Mouse (Mus musculus): ENCODE results near the gene Gnb3. TPM values are rescaled to one million over a fixed set of nuclear protein-coding genes. Genes with fewer than 3 reads are reported as not detected.
A peak's percentile ranks its signal among the peaks of the same experiment; 100 is the strongest.

The Gnb3 gene
- polyA plus RNA-seq, 1 experiment from 2014 or later, result 0.76 TPM

- no peaks in the 10 kb centered on the region for H3K4me1 ChIP-seq (replicated peaks)
- H3K36me3 ChIP-seq, result peaks cover 99% of the 10 kb centered on the region
- no peak for DNase-seq (ENCODE audit: low spot score)
- 95% methylated on average over 4 of the region's 4 CpGs for WGBS
- H3K27me3 ChIP-seq (ENCODE audit: insufficient read depth, poor library complexity, severe bottlenecking), result no peaks in the 10 kb centered on the region
- H3K9me3 ChIP-seq, result no peaks in the 10 kb centered on the region
- H3K27ac ChIP-seq, result no peak overlapping the region
- no peak overlapping the region for H3K4me3 ChIP-seq
Observed at GRCm38 (mm10) chr6:124822049-124822448, 18.0 kb downstream of the Gnb3 start.

GRCm38 (mm10) chr6:124820891-124821290 is 19.2 kb downstream of the Gnb3 start:
- DNase-seq (ENCODE audit: low spot score), result no peak
- H3K9me3 ChIP-seq, result no peaks in the 10 kb centered on the region
- 95% methylated on average over 5 of the region's 5 CpGs for WGBS

DNA sequence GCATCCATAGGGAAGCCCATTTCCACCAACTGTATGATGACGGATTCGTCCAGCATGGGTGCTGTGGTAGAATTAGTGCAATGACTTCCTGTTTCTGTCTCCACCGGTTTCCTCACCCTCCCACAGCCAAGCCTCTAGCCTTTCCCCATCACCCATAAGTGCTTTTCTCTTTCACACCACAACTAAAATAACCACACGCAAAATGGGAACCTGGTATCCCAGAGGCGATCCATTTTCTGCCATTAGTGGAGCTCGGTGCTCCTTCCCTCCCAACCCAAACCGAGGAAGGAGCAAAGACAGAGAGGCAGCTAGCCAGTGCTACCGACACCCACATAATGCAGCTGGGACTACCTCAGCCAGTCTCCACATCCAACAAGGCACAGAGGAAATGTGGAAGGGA is 22.1 kb downstream of the Gnb3 start:
- Histone ChIP-seq H3K4me3 (no peak overlapping the region), H3K36me3 (peaks cover 81% of the 10 kb centered on the region), H3K27ac (no peak overlapping the region), H3K9me3 (no peaks in the 10 kb centered on the region), H3K4me1 (replicated peaks) (peaks cover 23% of the 10 kb centered on the region), H3K27me3 (ENCODE audit: insufficient read depth, poor library complexity, severe bottlenecking) (no peaks in the 10 kb centered on the region)
- WGBS, result 93% methylated on average over 8 of the region's 8 CpGs
- no peak for DNase-seq (ENCODE audit: low spot score)

More at GRCm38 (mm10) chr6:124820891-124821290, 19.2 kb downstream of the Gnb3 start:
- Histone ChIP-seq H3K27ac (no peak overlapping the region), H3K36me3 (peaks cover 100% of the 10 kb centered on the region), H3K4me3 (no peak overlapping the region), H3K27me3 (ENCODE audit: insufficient read depth, poor library complexity, severe bottlenecking) (no peaks in the 10 kb centered on the region), H3K4me1 (replicated peaks) (no peaks in the 10 kb centered on the region)

DNA sequence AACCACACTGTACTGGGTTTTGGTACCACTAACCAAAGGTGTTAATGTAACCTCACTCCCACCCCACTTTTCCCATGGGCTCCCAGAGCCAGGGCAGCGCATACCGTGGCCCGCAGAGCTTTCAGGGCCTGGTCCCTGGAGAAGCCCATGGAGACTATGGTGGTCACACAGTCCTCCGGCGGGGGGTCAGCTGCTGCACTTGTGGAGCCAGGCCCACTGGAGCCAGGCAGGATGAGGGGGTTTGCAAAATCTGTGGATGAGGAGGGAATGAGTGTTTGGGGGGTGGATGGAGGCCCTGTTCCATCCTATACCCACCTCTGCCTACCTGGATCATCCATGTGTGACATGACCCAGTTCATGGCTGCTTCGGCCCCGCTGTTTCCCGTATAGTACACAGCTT is 22.5 kb downstream of the Gnb3 start:
- Histone ChIP-seq H3K36me3 (peaks cover 80% of the 10 kb centered on the region), H3K4me1 (replicated peaks) (peaks cover 28% of the 10 kb centered on the region), H3K9me3 (no peaks in the 10 kb centered on the region), H3K27me3 (ENCODE audit: insufficient read depth, poor library complexity, severe bottlenecking) (no peaks in the 10 kb centered on the region), H3K27ac (no peak overlapping the region), H3K4me3 (no peak overlapping the region)
- no peak for DNase-seq (ENCODE audit: low spot score)
- over 99% methylated on average over 8 of the region's 8 CpGs for WGBS

- peaks cover 80% of the 10 kb centered on the region for H3K36me3 ChIP-seq
- peaks cover 32% of the 10 kb centered on the region for H3K4me1 ChIP-seq (replicated peaks)
- no peaks in the 10 kb centered on the region for H3K9me3 ChIP-seq
- no peak overlapping the region for H3K4me3 ChIP-seq
- 93% methylated on average over 11 of the region's 11 CpGs for WGBS
- DNase-seq (ENCODE audit: low spot score), result no peak
- no peaks in the 10 kb centered on the region for H3K27me3 ChIP-seq (ENCODE audit: insufficient read depth, poor library complexity, severe bottlenecking)
- no peak overlapping the region for H3K27ac ChIP-seq
Observed at GRCm38 (mm10) chr6:124817125-124817524, 22.9 kb downstream of the Gnb3 start.

GRCm38 (mm10) chr6:124816611-124817010 is 23.5 kb downstream of the Gnb3 start:
- DNase-seq (ENCODE audit: low spot score), result no peak
- Histone ChIP-seq H3K27me3 (ENCODE audit: insufficient read depth, poor library complexity, severe bottlenecking) (no peaks in the 10 kb centered on the region), H3K4me3 (no peak overlapping the region), H3K27ac (no peak overlapping the region), H3K36me3 (peaks cover 80% of the 10 kb centered on the region), H3K4me1 (replicated peaks) (peaks cover 37% of the 10 kb centered on the region), H3K9me3 (no peaks in the 10 kb centered on the region)
- 93% methylated on average over 4 of the region's 4 CpGs for WGBS

- Histone ChIP-seq H3K27ac (no peak overlapping the region; the same call in 1 of the 2 replicates), H3K36me3 (peaks cover 80% of the 10 kb centered on the region), H3K9me3 (no peaks in the 10 kb centered on the region), H3K27me3 (ENCODE audit: insufficient read depth, poor library complexity, severe bottlenecking) (no peaks in the 10 kb centered on the region), H3K4me3 (peak overlapping the region; percentile 92), H3K4me1 (replicated peaks) (peaks cover 45% of the 10 kb centered on the region)
- no peak for DNase-seq (ENCODE audit: low spot score)
- WGBS, result 80% methylated on average over 9 of the region's 9 CpGs
Observed at GRCm38 (mm10) chr6:124814858-124815774, 25.0 kb downstream of the Gnb3 start.

- Histone ChIP-seq H3K4me3 (peak overlapping the region; percentile 92), H3K27me3 (ENCODE audit: insufficient read depth, poor library complexity, severe bottlenecking) (no peaks in the 10 kb centered on the region), H3K4me1 (replicated peaks) (peaks cover 52% of the 10 kb centered on the region), H3K36me3 (peaks cover 74% of the 10 kb centered on the region), H3K9me3 (no peaks in the 10 kb centered on the region), H3K27ac (peak overlapping the region; percentile 98)
- no peak for DNase-seq (ENCODE audit: low spot score)
- 47% methylated on average over 8 of the region's 8 CpGs for WGBS
Observed at GRCm38 (mm10) chr6:124814448-124814847, 25.6 kb downstream of the Gnb3 start.

DNA sequence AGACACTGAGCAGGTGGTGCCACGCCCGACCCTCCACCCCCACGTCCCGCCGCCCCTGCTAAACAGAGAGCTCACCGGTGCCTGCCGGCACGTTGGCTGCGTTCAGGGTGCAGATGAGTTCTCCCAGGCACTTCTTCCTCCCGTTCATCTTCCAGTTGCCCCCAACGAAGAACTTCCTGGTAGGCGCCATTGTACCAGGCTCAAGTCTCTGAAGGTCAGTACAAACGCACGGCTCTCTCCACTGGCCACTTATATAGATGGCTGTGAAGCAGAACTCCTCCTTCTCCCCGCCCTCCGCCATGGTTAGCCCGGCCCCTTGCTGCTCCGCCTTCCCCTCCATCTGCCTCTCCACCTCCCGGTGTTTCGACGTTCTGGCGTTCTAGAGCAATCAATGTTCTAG is 26.1 kb downstream of the Gnb3 start, which contains the start of gene Tpi1:
Gene Tpi1 (minus strand): TSS at position 364 of the 400 bp plus-strand sequence.
- H3K9me3 ChIP-seq, result no peaks in the 10 kb centered on the region
- peaks cover 57% of the 10 kb centered on the region for H3K4me1 ChIP-seq (replicated peaks)
- WGBS, result under 1% methylated on average over 22 of the region's 22 CpGs
- no peaks in the 10 kb centered on the region for H3K27me3 ChIP-seq (ENCODE audit: insufficient read depth, poor library complexity, severe bottlenecking)
- peak within 1 kb of the TSS; percentile 98 for H3K27ac ChIP-seq
- peak; percentile 90 for DNase-seq (ENCODE audit: low spot score)
- H3K36me3 ChIP-seq, result peaks cover 69% of the 10 kb centered on the region
- peak within 1 kb of the TSS; percentile 92 for H3K4me3 ChIP-seq

DNA sequence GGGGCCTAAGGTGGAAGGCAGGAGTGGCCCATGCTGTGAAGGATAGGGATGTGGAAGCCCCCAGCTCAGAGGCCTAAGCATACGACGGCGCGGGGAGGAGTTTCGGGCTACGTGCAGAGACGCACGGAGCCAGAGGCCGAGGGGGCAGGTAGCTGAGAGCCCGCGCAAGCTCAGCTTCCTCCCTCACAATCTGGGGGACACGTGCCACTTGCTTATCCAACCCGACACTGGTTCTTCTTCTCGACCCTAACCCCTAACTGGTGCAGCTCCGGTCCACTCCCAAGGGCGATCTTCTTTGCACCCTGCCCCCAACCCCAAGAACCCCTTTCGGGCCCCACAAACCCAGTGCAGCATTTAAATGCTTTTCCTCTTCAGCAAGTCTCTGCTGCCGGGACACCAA is 26.6 kb downstream of the Gnb3 start:
- DNase-seq (ENCODE audit: low spot score), result peak; percentile 76
- H3K27ac ChIP-seq, result peak overlapping the region; percentile 98
- peaks cover 65% of the 10 kb centered on the region for H3K36me3 ChIP-seq
- peaks cover 61% of the 10 kb centered on the region for H3K4me1 ChIP-seq (replicated peaks)
- H3K27me3 ChIP-seq (ENCODE audit: insufficient read depth, poor library complexity, severe bottlenecking), result no peaks in the 10 kb centered on the region
- peak overlapping the region; percentile 92 for H3K4me3 ChIP-seq
- H3K9me3 ChIP-seq, result no peaks in the 10 kb centered on the region
- 1% methylated on average over 18 of the region's 18 CpGs for WGBS

GRCm38 (mm10) chr6:124812848-124813247 is 27.2 kb downstream of the Gnb3 start:
- Histone ChIP-seq H3K9me3 (no peaks in the 10 kb centered on the region), H3K4me3 (peak overlapping the region; percentile 92), H3K4me1 (replicated peaks) (peaks cover 68% of the 10 kb centered on the region), H3K36me3 (peaks cover 58% of the 10 kb centered on the region), H3K27me3 (ENCODE audit: insufficient read depth, poor library complexity, severe bottlenecking) (no peaks in the 10 kb centered on the region), H3K27ac (peak overlapping the region; percentile 98)
- DNase-seq (ENCODE audit: low spot score), result no peak
- WGBS, result 25% methylated on average over 9 of the region's 9 CpGs

DNA sequence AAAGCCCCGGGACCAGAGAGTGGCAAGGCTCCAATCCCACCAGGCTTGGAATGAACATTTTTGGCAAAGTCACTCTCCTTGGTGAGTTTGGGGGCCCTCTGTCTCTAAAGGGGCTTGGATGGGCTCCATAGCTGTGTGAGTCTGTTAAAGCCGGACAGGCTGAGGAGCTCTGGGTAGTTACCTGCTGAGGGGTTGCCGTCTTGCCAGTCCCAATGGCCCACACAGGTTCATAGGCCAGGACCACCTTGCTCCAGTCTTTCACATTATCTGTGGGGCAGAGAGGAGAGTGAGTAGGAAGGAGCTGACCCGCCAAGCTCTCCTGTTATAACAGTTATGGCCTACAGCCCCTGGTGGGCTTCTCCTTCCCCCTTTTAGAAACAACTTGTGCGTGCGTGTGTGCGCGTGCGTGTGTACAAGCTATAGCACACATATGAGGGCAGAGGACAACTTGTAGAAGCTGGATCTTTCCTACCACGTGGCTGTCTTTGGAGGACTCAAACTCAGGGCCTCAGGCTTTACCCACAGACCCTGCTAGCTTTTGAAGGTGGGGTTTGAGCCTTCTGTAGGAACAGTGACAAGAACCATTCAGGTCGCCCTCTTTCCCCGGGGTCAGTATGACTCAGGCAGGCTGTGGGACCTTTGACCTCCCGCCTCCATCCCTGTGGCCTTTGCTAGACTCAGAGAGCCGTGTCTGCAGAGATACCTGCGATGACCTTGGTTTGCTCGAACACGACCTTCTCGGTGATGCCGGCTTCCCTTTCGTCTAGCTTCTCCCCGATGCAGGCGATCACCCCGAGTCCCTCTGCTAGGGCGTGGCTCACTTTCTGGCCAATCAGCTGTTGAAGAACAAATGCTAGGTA is 28.1 kb downstream of the Gnb3 start:
- Histone ChIP-seq H3K27me3 (ENCODE audit: insufficient read depth, poor library complexity, severe bottlenecking) (no peaks in the 10 kb centered on the region), H3K4me1 (replicated peaks) (peaks cover 69% of the 10 kb centered on the region), H3K4me3 (peak overlapping the region; percentile 92), H3K27ac (peak overlapping the region; percentile 98), H3K9me3 (no peaks in the 10 kb centered on the region), H3K36me3 (peaks cover 49% of the 10 kb centered on the region)
- WGBS, result 82% methylated on average over 24 of the region's 24 CpGs
- no peak for DNase-seq (ENCODE audit: low spot score)

DNA sequence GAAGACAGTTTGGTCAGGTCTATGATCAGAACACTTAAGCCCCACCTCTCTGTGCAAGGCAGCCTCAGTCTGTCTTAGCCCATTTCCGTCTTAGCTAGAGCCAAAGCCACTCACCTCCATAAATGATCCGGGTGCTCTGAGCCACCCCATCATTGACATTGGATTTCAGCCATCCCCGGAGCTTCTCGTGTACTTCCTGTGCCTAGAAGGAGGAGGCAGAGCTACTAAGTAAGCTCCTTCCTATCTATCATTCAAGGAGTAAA is 28.7 kb downstream of the Gnb3 start:
- peaks cover 43% of the 10 kb centered on the region for H3K36me3 ChIP-seq
- no peak for DNase-seq (ENCODE audit: low spot score)
- H3K27me3 ChIP-seq (ENCODE audit: insufficient read depth, poor library complexity, severe bottlenecking), result no peaks in the 10 kb centered on the region
- H3K9me3 ChIP-seq, result no peaks in the 10 kb centered on the region
- H3K27ac ChIP-seq, result no peak overlapping the region
- WGBS, result 92% methylated on average over 4 of the region's 4 CpGs
- no peak overlapping the region for H3K4me3 ChIP-seq
- H3K4me1 ChIP-seq (replicated peaks), result peaks cover 74% of the 10 kb centered on the region
